Mouse (Mus musculus) natural killer cell, adult 2 months (primary cell): ENCODE data around the gene Fryl.
A peak's percentile ranks its signal among the peaks of the same experiment; 100 is the strongest.

Experiments used
- DNase-seq, 2 experiments: peaks; one replicate each; pipeline ENCODE4 v3.0.0; 2022; ENCODE audit warnings: low spot score in 2 of 2

Fryl gene

DNA sequence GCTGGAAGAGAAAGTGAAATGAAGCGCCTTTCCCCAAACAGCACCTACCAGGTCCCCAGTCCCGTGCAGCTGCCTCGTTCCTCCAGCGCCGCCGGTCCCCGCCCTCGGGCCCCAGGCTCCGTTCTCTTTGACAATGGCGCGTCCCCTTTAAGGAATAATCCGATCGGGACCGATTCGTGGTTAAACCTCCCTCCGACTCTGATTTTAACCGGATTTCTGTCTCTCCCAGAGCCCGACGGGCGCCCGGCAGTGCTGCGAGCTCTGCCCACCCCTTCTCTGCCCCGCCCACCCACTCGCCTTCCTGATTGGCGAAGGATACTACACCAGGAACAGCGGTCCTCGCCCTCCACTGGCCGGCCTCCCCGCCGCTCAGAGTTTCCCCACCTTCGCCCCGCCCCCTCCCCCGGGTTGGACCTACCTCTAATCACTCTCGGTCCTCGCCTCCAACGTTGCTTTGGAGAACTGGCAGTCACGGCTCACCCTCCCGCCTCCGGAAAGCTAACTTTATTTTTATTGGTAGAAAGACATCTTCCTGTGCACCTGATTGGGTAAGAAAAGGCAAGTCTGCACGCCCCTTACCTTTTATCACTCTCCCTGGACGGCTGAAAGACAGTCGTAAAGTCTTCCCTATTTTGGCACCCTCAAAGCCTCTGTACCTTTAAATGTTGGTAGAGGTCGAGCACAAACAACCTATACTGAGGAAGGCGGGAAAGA, at the start of gene Fryl:
Gene Fryl (minus strand): TSS at position 268 of the 714 bp plus-strand sequence.
- DNase-seq, result peak; percentile 94 to 95

GRCm38 (mm10) chr5:73304507-73304906, 48.1 kb upstream of the Fryl start:
- no peak for DNase-seq

DNA sequence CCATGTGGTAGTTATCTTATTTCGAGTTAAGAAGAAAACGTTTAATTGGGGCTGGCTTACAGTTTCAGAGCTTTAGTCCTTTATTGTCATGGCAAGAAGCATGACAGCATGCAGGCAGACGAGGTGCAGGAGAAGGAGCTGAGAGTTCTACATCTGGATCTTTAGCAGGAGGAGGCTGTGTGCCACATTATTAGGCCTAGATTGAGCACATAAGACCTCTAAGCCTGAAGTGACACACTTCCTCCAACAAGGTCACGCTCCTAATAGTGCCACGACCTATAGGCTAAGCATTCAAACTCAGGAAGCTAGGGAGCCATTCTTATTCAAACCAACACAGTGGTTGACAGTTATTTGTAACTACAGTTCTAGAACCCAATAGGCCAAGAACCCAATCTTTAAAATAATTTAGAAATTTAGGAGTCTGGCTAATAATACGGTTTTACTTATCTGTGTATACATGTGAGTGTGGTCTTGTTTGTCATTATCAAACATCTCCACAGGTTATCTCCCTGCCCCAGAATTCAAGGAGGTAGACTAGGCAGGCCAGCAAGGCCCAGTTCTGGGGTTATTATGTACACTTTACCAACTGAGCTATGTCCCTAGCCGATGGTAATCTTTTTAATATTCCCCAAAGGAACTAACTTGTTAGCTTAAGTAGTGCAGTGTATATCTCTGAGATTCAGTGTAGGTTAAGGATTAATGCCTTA, 45.3 kb upstream of the Fryl start:
- DNase-seq, result no peak

GRCm38 (mm10) chr5:73295916-73296315, 39.5 kb upstream of the Fryl start:
- no peak for DNase-seq

GRCm38 (mm10) chr5:73295016-73295415, 38.6 kb upstream of the Fryl start:
- DNase-seq, result no peak

- no peak for DNase-seq
Observed at GRCm38 (mm10) chr5:73293458-73293827, 37.0 kb upstream of the Fryl start.

DNA sequence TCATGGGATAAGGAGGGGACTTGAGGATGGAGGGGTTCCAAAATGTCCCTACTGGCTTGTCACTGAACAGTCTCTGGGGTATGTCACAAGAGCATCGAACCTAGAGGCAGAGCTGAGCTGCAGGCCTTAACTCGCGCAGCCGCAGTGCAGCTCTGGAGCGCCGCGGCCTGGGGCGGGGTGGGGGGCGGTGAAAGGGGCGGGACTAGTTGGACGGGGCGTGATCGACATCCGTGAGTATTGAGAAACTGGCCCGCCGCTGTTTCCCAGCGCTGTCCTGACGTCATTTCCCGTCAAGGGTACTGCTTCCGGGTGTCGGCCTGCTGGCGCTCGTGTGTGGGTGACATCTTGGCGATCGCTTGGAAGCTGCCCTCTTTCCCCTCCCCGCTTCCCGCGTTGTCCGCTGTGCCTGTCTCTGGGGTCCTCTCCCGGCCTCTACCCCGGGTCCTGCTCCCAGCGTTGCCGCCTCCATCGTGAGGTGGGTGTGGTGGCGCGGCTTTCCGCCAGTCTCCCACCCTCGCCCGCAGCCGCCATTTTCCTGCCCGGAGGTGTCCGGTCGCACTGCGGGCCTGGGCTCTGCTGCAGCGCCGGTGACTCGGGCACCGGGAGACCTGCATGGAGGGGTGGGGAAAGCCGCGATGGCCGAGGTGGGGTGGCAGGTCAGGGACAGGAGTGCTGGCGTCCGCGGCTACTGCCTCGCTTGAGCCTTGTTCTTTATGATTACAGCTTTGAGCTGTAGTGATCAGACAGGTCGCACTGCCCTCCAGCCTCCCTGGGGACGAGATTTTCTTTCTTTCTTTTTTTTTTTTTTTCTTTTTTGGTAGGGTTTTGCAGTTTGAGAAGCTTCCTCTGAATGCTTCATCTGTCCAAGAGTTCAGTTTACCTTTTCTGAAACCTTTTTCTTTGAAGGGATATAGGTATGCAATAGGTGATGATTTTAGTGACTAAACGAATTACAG, 36.4 kb upstream of the Fryl start, which contains the start of gene Ociad1:
Gene Ociad1 (plus strand): TSS at position 283 of the 956 bp plus-strand sequence.
- peak; percentile 94 to 95 for DNase-seq

GRCm38 (mm10) chr5:73289900-73290299, 33.5 kb upstream of the Fryl start:
- DNase-seq, result no peak

GRCm38 (mm10) chr5:73286603-73287002, 30.2 kb upstream of the Fryl start:
- peak; percentile 43 to 67 for DNase-seq

DNA sequence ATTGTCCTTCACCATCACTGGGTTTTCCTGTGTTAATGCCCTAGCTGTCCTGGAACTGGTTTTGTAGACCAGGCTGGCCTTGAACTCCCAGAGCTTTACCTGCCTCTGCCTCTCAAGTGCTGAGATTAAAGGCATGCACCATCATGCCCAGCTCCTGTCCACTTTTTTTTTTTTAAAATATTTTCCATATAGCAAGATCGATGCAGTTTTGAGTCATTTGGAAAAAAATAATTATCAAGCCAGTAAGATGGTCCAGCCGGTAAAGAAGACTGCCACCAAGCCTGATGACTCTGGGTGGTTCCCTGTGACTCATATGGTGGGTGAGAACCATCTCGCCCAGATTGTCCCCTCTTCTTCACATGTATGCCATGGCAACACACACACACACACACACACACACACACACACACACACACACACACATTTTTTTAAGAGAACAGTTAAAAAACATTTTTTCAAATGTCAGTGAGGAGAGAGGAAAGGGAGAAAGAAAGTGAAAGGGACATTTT, 29.1 kb upstream of the Fryl start:
- peak; percentile 61 to 83 for DNase-seq

DNA sequence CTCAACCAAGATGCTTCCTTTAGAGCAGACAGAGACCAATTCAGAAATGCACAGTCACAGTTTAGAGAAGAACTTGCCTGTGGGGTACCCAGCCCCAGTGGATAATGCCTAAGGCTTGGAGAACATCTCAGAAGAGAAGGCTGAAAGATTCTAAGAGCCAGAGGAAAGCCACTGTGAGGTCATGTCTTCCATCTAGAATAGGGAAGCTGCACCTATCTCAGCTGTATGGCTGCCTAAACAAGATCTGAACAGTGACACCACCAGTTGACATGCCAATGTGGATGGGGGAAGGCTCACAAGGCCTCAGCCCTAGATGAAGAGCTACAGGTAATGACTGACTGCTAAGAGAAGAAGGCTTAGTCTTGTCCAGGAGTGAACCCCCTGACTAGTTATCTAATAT, 27.6 kb upstream of the Fryl start:
- no peak for DNase-seq

- no peak for DNase-seq
Observed at GRCm38 (mm10) chr5:73280567-73280850, 24.1 kb upstream of the Fryl start.

DNA sequence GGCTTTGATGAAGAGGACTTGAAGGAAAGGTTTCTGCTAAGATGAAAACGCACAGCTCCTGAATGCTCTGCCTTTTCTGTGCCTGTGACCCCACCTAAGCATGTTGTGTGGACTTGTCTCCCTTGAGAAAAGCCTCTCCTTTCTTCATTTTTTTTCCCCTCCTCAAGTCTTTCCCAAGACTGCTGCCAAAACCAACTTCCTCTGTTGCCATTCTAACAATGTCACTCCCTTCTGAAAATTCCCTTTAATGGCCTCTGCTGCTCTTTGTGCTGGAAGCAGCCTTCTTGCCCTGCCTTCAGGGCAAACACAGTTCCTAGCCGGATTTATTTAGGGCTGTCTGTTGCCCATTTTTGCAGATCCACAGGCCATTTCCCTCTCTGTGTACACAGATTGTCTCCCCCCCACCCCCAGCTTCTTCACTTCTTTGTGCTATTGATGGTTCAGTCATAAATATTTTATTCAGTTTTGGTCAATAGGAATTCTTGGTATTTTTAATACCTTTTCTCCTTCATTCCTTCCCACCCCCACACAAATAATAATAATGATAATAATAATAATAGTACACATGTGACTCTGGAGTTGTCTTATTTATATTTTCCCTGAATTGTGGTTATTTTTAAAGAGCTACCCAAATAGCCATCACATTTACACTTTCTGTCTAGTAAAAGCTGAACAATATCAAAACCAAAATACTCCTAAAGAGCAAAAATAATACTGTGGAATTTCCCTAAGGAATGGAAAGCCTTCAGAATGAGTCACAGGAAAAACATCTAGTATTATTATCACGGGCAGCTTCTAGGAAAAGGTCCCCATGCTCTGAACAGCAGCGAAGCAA, 23.5 kb upstream of the Fryl start:
- DNase-seq, result no peak

- no peak for DNase-seq
Observed at GRCm38 (mm10) chr5:73279190-73279589, 22.8 kb upstream of the Fryl start.

DNA sequence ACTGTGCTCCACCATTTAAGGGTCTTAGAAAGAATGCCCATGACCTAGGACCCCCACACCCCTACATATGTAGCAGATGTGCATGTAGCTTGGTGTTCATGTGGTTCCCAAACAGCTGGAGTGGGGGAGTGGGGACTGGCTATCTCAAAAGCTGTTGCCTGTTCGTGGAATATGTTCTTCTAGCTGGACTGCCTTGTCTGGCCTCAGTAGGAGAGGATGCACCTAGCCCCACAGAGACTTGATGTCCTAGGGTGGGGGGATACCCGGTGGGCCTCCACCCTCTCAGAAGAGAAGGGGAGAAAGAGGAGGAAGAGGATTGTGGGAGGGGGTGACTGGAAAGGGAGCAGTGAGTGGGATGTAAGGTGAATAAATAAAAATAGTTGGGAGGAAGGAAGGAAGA, 18.5 kb upstream of the Fryl start:
- no peak for DNase-seq

DNA sequence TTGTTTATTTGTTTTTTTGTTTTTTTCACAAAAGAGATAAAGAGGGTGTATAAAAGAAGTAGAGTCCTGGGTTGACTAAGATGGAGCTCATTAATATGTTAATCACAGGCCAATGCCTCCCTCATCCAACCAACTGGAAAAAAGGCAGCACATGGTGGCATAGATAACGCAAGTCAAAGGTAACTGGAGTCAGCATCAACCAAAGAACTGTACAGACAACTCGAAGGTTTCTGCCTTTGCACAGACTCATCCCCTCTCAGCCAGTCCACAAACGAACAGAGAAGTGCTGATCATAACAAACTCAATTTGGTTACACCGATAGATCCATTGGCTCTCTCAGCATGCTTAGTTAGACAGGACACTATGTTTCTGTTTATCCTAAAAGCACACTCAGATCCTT, 16.8 kb upstream of the Fryl start:
- DNase-seq, result no peak

DNA sequence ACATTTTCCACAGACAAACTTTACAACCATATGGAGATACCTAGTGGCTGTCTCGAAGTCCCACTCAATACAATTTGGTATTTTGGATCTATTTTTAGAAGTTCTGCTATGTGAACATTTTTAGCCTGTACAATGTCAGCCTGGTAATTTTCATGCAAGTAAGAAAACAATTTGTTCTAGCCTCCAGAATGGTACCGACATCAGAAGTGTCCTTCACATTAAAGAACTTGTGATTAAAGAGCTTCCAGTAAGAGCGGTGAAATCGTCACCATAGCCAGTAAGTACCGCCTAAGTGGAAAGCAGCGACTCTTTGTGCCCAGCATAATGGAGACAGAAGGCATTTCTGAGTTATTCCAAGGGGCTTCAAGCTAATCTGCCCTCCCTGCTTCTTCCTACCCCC, 14.2 kb upstream of the Fryl start:
- DNase-seq, result no peak

DNA sequence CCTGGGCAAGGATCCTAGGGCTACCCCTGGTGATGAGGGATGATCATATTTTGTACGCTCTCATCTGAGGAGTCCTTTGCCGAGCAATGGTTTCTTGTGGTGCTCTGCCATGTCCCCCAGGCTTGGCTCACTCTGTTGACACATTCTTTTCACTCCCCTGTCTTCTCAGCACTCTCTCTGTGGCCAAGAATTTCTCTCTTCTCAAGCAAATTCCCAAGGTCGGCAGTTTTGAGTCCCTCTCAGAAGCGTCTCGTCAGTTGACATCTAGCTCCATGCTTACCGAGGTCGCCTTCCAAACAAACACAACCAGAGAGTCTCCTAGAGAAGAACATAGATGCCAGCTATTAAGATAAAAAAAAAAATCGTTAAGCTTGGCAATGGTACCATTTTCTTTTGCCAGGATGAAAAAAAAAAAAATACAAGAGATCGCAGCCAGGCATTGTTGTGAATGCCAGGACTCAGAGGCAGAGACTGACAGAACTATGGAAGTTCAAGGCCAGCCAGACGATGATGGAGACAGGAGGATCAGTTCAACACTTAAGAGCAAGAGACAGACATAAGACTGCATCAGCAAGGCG, 12.3 kb upstream of the Fryl start:
- no peak for DNase-seq

DNA sequence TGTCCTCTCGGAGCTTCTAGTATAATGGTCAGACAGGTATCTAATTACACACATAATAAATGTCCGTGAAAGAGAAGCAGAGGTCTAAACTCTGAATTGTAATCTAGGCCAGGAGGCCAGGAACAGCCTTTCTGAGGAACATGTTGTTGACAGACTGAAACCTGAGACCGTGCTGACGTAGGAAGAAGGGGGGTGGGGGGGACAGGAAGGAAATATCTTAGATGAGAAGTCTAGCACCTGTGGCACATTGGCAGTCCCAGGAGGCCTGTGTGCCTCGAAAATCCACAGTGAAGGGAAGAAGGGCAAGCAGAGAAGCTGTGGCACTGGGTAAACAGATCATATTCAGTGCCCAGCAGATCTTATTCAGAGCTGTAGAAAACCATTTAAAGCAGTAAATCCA, 9.0 kb upstream of the Fryl start:
- DNase-seq, result peak; percentile 74 to 76

GRCm38 (mm10) chr5:73264122-73264521, 7.7 kb upstream of the Fryl start:
- DNase-seq, result no peak

DNA sequence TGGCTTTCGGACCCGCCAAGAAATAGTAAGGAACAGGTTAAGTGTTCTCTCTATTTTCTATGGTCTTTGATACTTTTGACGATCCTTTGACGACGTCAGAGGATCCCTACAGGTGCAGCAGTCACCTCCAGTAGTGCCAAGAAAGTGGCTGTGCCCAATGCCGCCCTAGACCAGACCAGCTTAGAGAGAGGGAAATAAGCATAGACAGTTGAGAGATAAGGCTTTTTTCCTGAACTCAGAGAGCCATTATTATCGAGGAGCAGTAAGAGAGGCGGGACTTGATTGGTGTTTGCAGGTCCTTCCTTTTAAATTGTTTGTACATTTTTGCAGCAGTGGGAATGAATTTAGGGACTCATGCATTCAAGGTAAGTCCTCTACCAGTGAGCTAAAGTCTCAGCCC, 1.3 kb upstream of the Fryl start:
- DNase-seq, result no peak
